8 mouse cellular contexts compared by ENCODE assay signal in genomic region chr7:35086271-35086861, GRCm38 (mm10). TPM values are rescaled to one million over a fixed set of nuclear protein-coding genes. Genes with fewer than 3 reads are reported as not detected.
A peak's percentile ranks its signal among the peaks of the same experiment; 100 is the strongest.
DNase-seq lines count a peak whose midpoint lies in the region; ATAC-seq and TF ChIP-seq lines count a peak whose summit lies in the region.

No protein-coding gene starts in this region.

- DNase-seq in gastrocnemius, adult 18-20 months (ENCODE audit: low spot score): peak; percentile 9
- no peak for DNase-seq in gastrocnemius, adult 8-10 months (ENCODE audit: low spot score in 2 of 2)
- peak; percentile 86 for DNase-seq in embryonic facial prominence, embryonic 11.5 days (ENCODE audit: low spot score)
- DNase-seq in heart, postnatal 14 days: peak; percentile 18 to 23
- DNase-seq in layer of hippocampus, adult 18-20 months (ENCODE audit: low spot score in 2 of 2): peak; percentile 30 to 57
- peak; percentile 55 for DNase-seq in lung, embryonic 14.5 days
- DNase-seq in retina, postnatal 1 day: peak; percentile 82
- no peak for DNase-seq in spleen, postnatal 14 days (ENCODE audit: low spot score in 2 of 2)

- no peaks in the 10 kb centered on the region for H3K27me3 ChIP-seq in embryonic facial prominence, embryonic 11.5 days (ENCODE audit: control insufficient read depth, insufficient read depth, low read length)
- H3K27me3 ChIP-seq in lung, embryonic 14.5 days (ENCODE audit: insufficient read depth, low read length): peaks cover 5% of the 10 kb centered on the region; the same call in 1 of the 2 replicates

- WGBS in embryonic facial prominence, embryonic 11.5 days: under 1% methylated on average over 21 of the region's 21 CpGs
- 1% methylated on average over 21 of the region's 21 CpGs for WGBS in lung, embryonic 14.5 days

- no peak overlapping the region; the same call in 1 of the 2 replicates for H3K4me3 ChIP-seq in embryonic facial prominence, embryonic 11.5 days (ENCODE audit: low read depth, low read length)
- peak overlapping the region; percentile 9; the same call in 1 of the 2 replicates for H3K4me3 ChIP-seq in lung, embryonic 14.5 days (ENCODE audit: low read depth, low read length)

- H3K4me2 ChIP-seq in embryonic facial prominence, embryonic 11.5 days (ENCODE audit: low read depth, low read length): peak overlapping the region; percentile 42
- H3K4me2 ChIP-seq in lung, embryonic 14.5 days: peak overlapping the region; percentile 52

- no peak for TF ChIP-seq CTCF in lung, embryonic 14.5 days (IDR thresholded peaks at IDR 0.05; ENCODE audit: low read depth)

- H3K27ac ChIP-seq in embryonic facial prominence, embryonic 11.5 days (replicated peaks; ENCODE audit: low read depth, low read length): no peak overlapping the region
- peak overlapping the region; percentile 46; the same call in 1 of the 2 replicates for H3K27ac ChIP-seq in lung, embryonic 14.5 days (ENCODE audit: low read depth)

- H3K9me3 ChIP-seq in embryonic facial prominence, embryonic 11.5 days (replicated peaks; ENCODE audit: control insufficient read depth, low read length): no peaks in the 10 kb centered on the region
- no peaks in the 10 kb centered on the region for H3K9me3 ChIP-seq in lung, embryonic 14.5 days (ENCODE audit: low read depth, low read length)

- peak; percentile 71 for ATAC-seq in embryonic facial prominence, embryonic 11.5 days (replicated peaks; ENCODE audit: insufficient number of reproducible peaks, low FRiP score, low TSS enrichment, low read depth)
- ATAC-seq in lung, embryonic 14.5 days (ENCODE audit: insufficient read depth): peak; percentile 43; the same call in 1 of the 2 replicates

- no peaks in the 10 kb centered on the region for H3K36me3 ChIP-seq in embryonic facial prominence, embryonic 11.5 days (replicated peaks; ENCODE audit: control insufficient read depth, insufficient read depth, low read depth, low read length)
- H3K36me3 ChIP-seq in lung, embryonic 14.5 days (ENCODE audit: insufficient read depth): no peaks in the 10 kb centered on the region

- H3K4me1 ChIP-seq in embryonic facial prominence, embryonic 11.5 days (ENCODE audit: control insufficient read depth, insufficient read depth, low read length): no peaks in the 10 kb centered on the region
- H3K4me1 ChIP-seq in lung, embryonic 14.5 days (ENCODE audit: insufficient read depth): 0 out of 2 replicates have a peak, but pooled peaks cover 3% of the 10 kb centered on the region

- H3K9ac ChIP-seq in embryonic facial prominence, embryonic 11.5 days (replicated peaks; ENCODE audit: low read length): no peak overlapping the region
- no peak overlapping the region for H3K9ac ChIP-seq in lung, embryonic 14.5 days

- intact Hi-C loops in heart, postnatal 14 days (cut with DNase I): no loop called here

RNA-seq across cellular contexts. Expression of gene Cebpg, which starts 30.0 kb away (rescaled TPM):
- total RNA-seq in gastrocnemius, adult 18-20 months (2021): 10 to 100 TPM; 32.1 to 41.5 TPM
- 10 to 100 TPM; 33.0 to 39.8 (median 36.6) TPM for total RNA-seq in gastrocnemius, adult 8-10 months (2022)
- 36.3 and 37.4 TPM in 2 replicates for polyA plus RNA-seq in embryonic facial prominence, embryonic 11.5 days (2014; fragmentation: Nextera tagmentation; extraction: Ambion mirVana)
- total RNA-seq in heart, postnatal 14 days (2021): 10 to 100 TPM; 27.8 to 29.1 TPM
- 10 to 100 TPM; 36.2 to 36.5 TPM for total RNA-seq in layer of hippocampus, adult 18-20 months (2021)
- polyA plus RNA-seq in lung, embryonic 14.5 days (2014; fragmentation: Nextera tagmentation; extraction: Ambion mirVana): 38.6 and 41.7 TPM in 2 replicates

RNA-seq across cellular contexts. Expression of gene Cebpa, which starts 32.7 kb away (rescaled TPM):
- total RNA-seq in gastrocnemius, adult 18-20 months (2021): 1 to 10 TPM; 3.6 to 6.7 TPM
- 10 to 100 TPM in 1 of 4 experiments, 1 to 10 TPM in 3; 3.0 to 10.9 (median 6.4) TPM for total RNA-seq in gastrocnemius, adult 8-10 months (2022)
- 0.79 and 0.90 TPM in 2 replicates for polyA plus RNA-seq in embryonic facial prominence, embryonic 11.5 days (2014; fragmentation: Nextera tagmentation; extraction: Ambion mirVana)
- total RNA-seq in heart, postnatal 14 days (2021): 10 to 100 TPM in 1 of 2 experiments, 1 to 10 TPM in 1; 5.2 to 11.5 TPM
- total RNA-seq in layer of hippocampus, adult 18-20 months (2021): 10 to 100 TPM; 21.4 to 22.4 TPM
- polyA plus RNA-seq in lung, embryonic 14.5 days (2014; fragmentation: Nextera tagmentation; extraction: Ambion mirVana): 5.1 and 6.0 TPM in 2 replicates

Comparison
In these comparisons a context has a peak if more than half of its experiments do, and no peak if none do; other contexts are left out.
1. DNase-seq: peak in gastrocnemius, adult 18-20 months (single experiment), embryonic facial prominence, embryonic 11.5 days (single experiment), heart, postnatal 14 days (2 of 2), layer of hippocampus, adult 18-20 months (2 of 2), lung, embryonic 14.5 days (single experiment) and retina, postnatal 1 day (single experiment); none in gastrocnemius, adult 8-10 months (0 of 2) and spleen, postnatal 14 days (0 of 2).